Comparison of ENCODE assay signal across 9 mouse cellular contexts in genomic region chr11:59330560-59330959, GRCm38 (mm10). TPM values are rescaled to one million over a fixed set of nuclear protein-coding genes. Genes with fewer than 3 reads are reported as not detected.
DNase-seq lines count a peak whose midpoint lies in the region; ATAC-seq and TF ChIP-seq lines count a peak whose summit lies in the region.
"Had no signal": no experiment of that assay in that cellular context is flagged by ENCODE, and none has a peak within 500 bp of the region (broad histone marks: within the 10 kb centered on the region; RNA-seq: fewer than 3 reads in every experiment).

No protein-coding gene starts in this region.

- TF ChIP-seq POLR2A in cortical plate, adult 2 months (IDR thresholded peaks at IDR 0.05; ENCODE audit: extremely low read depth, insufficient read depth, low read length): no peak

- peak overlapping the region; percentile 45; the same call in 1 of the 2 replicates for H3K27ac ChIP-seq in hindbrain, embryonic 10.5 days
- no peak overlapping the region for H3K27ac ChIP-seq in hindbrain, embryonic 16.5 days (ENCODE audit: low read depth, low read length)
- H3K27ac ChIP-seq in cortical plate, adult 2 months (ENCODE audit: insufficient read depth, low read length): 0 out of 2 replicates have a peak overlapping the region, but pooled peaks have one; percentile 41
- H3K27ac ChIP-seq: limb, embryonic 13.5 days had no signal

- peak; percentile 66 for TF ChIP-seq CTCF in cortical plate, adult 2 months (IDR thresholded peaks at IDR 0.05; ENCODE audit: extremely low read depth, insufficient read depth, low read length)

- ATAC-seq in hindbrain, embryonic 16.5 days: no peak

- no peak overlapping the region for H3K9ac ChIP-seq in hindbrain, embryonic 16.5 days (ENCODE audit: low read depth, low read length)
- H3K9ac ChIP-seq: limb, embryonic 13.5 days had no signal

- no peaks in the 10 kb centered on the region for H3K9me3 ChIP-seq in hindbrain, embryonic 10.5 days
- no peaks in the 10 kb centered on the region for H3K9me3 ChIP-seq in hindbrain, embryonic 16.5 days (ENCODE audit: control insufficient read depth, low read length)
- H3K9me3 ChIP-seq: limb, embryonic 13.5 days had no signal

- peak; percentile 79 for DNase-seq in hindbrain, embryonic 10.5 days (ENCODE audit: low spot score)
- peak; percentile 65 for DNase-seq in WW6 (ENCODE audit: low read depth, low spot score)
- peak; percentile 55 for DNase-seq in heart, adult 8-10 months (ENCODE audit: low spot score)
- peak; percentile 67 to 87 for DNase-seq in kidney, postnatal 36 days
- peak; percentile 63 for DNase-seq in lung, postnatal 25 days (ENCODE audit: low spot score)
- DNase-seq in splenic B cell, adult 2 months (ENCODE audit: low read depth, low spot score): peak; percentile 58

- no peak overlapping the region for H3K4me2 ChIP-seq in hindbrain, embryonic 16.5 days (ENCODE audit: low read length)
- H3K4me2 ChIP-seq: limb, embryonic 13.5 days had no signal

- H3K36me3 ChIP-seq in hindbrain, embryonic 10.5 days: 0 out of 2 replicates have a peak, but pooled peaks cover 10% of the 10 kb centered on the region
- no peaks in the 10 kb centered on the region for H3K36me3 ChIP-seq in hindbrain, embryonic 16.5 days (ENCODE audit: control insufficient read depth, insufficient read depth, low read length)
- H3K36me3 ChIP-seq in splenic B cell, adult 2 months (ENCODE audit: control insufficient read depth, insufficient read depth, low read length, poor library complexity, severe bottlenecking): no peaks in the 10 kb centered on the region

- 44% methylated on average over 5 of the region's 5 CpGs for WGBS in hindbrain, embryonic 10.5 days
- WGBS in hindbrain, embryonic 16.5 days: 41% methylated on average over 5 of the region's 5 CpGs

- peaks cover 62% of the 10 kb centered on the region for H3K4me1 ChIP-seq in hindbrain, embryonic 10.5 days (replicated peaks)
- peaks cover 12% of the 10 kb centered on the region for H3K4me1 ChIP-seq in hindbrain, embryonic 16.5 days (ENCODE audit: control insufficient read depth, insufficient read depth, low read depth, low read length)
- H3K4me1 ChIP-seq in cortical plate, adult 2 months (ENCODE audit: control insufficient read depth, insufficient read depth, low read length): peaks cover 8% of the 10 kb centered on the region

- no peak overlapping the region for H3K4me3 ChIP-seq in hindbrain, embryonic 10.5 days
- no peak overlapping the region for H3K4me3 ChIP-seq in hindbrain, embryonic 16.5 days (ENCODE audit: low read length)
- no peak overlapping the region for H3K4me3 ChIP-seq in cortical plate, adult 2 months (ENCODE audit: insufficient read depth, low read length)
- H3K4me3 ChIP-seq: limb, embryonic 13.5 days had no signal

- H3K27me3 ChIP-seq in hindbrain, embryonic 10.5 days (ENCODE audit: insufficient read depth, poor library complexity, severe bottlenecking): peaks cover 32% of the 10 kb centered on the region
- H3K27me3 ChIP-seq in hindbrain, embryonic 16.5 days (replicated peaks; ENCODE audit: control insufficient read depth, insufficient read depth, low read length): no peaks in the 10 kb centered on the region
- H3K27me3 ChIP-seq in splenic B cell, adult 2 months (ENCODE audit: control insufficient read depth, insufficient read depth, low read length, poor library complexity, severe bottlenecking): no peaks in the 10 kb centered on the region

RNA-seq across cellular contexts. Expression of gene Wnt9a, which starts 23.8 kb away (rescaled TPM):
- 9.8 and 10.7 TPM in 2 replicates for polyA plus RNA-seq in hindbrain, embryonic 10.5 days (2016; fragmentation: Nextera tagmentation; extraction: Ambion mirVana)
- 3.1 and 3.5 TPM in 2 replicates for polyA plus RNA-seq in hindbrain, embryonic 16.5 days (2015; fragmentation: Nextera tagmentation; extraction: Ambion mirVana)
- polyA plus RNA-seq in cortical plate, adult 2 months (2012; rRNA removed): 15.9 and 18.5 TPM in 2 replicates
- 1 to 10 TPM; 4.3 to 4.9 (median 4.6) TPM for total RNA-seq in heart, adult 8-10 months (2022)

RNA-seq across cellular contexts. Expression of gene Wnt3a, which starts 40.0 kb away (rescaled TPM):
- polyA plus RNA-seq in hindbrain, embryonic 10.5 days (2016; fragmentation: Nextera tagmentation; extraction: Ambion mirVana): 14.2 and 18.2 TPM in 2 replicates
- polyA plus RNA-seq in hindbrain, embryonic 16.5 days (2015; fragmentation: Nextera tagmentation; extraction: Ambion mirVana): 0.45 and 0.77 TPM in 2 replicates
- polyA plus RNA-seq in cortical plate, adult 2 months (2012; rRNA removed): 0.06 TPM in 1 of 2 replicates, not detected in the other
- total RNA-seq in heart, adult 8-10 months (2022): not detected

RNA-seq across cellular contexts. Expression of gene Prss38, which starts 44.9 kb away (rescaled TPM):
- not detected in 2 replicates for polyA plus RNA-seq in hindbrain, embryonic 10.5 days (2016; fragmentation: Nextera tagmentation; extraction: Ambion mirVana)
- not detected in 2 replicates for polyA plus RNA-seq in hindbrain, embryonic 16.5 days (2015; fragmentation: Nextera tagmentation; extraction: Ambion mirVana)
- polyA plus RNA-seq in cortical plate, adult 2 months (2012; rRNA removed): 0.23 and 0.31 TPM in 2 replicates
- total RNA-seq in heart, adult 8-10 months (2022): not detected
